ENCODE assay signal across 9 mouse cellular contexts in the genomic region with DNA sequence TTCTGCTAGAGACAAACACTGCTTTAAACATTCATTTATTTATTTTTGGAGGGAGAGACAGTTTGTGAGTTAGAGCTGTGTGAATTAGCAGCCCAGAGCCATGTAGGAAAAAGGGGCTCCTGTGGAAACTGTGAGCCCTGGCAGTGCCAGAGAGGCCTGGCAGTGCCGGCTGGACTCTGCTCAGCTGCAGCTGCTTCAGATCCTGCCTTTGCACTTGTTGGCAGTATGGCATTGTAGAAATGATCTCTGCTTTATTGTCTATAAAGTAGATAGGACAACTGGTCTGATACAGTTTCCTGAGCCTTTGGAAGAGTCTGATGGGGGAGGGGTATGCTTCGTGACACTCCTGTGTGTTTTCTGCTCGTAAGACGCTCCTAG.
A peak's percentile ranks its signal among the peaks of the same experiment; 100 is the strongest.
DNase-seq lines count a peak whose midpoint lies in the region; ATAC-seq and TF ChIP-seq lines count a peak whose summit lies in the region.
"Had no signal": no experiment of that assay in that cellular context is flagged by ENCODE, and none has a peak within 500 bp of the region (broad histone marks: within the 10 kb centered on the region; RNA-seq: fewer than 3 reads in every experiment).

No protein-coding gene starts in this region.

- no peak for DNase-seq in layer of hippocampus, adult 2 months (ENCODE audit: low spot score in 2 of 2)
- DNase-seq in layer of hippocampus, postnatal 36 days, result no peak
- no peak for DNase-seq in adrenal gland, adult 8-10 months
- DNase-seq in kidney, adult 18-20 months, result no peak
- DNase-seq: kidney, postnatal 14 days had no signal

- no peaks in the 10 kb centered on the region for H3K27me3 ChIP-seq in forebrain, embryonic 13.5 days
- no peaks in the 10 kb centered on the region for H3K27me3 ChIP-seq in forebrain, embryonic 12.5 days
- no peaks in the 10 kb centered on the region for H3K27me3 ChIP-seq in midbrain, embryonic 16.5 days (ENCODE audit: control insufficient read depth, insufficient read depth, low read depth, low read length)

- ATAC-seq in forebrain, embryonic 13.5 days, result no peak
- ATAC-seq in forebrain, embryonic 12.5 days (ENCODE audit: low FRiP score), result no peak
- ATAC-seq in common myeloid progenitor, adult 5-6 weeks (replicated peaks; ENCODE audit: low read depth, poor library complexity, severe bottlenecking), result 0 out of 2 replicates have a peak, but pooled peaks have one; percentile 27
- ATAC-seq in midbrain, embryonic 16.5 days, result no peak

- H3K9ac ChIP-seq in forebrain, embryonic 13.5 days, result peak overlapping the region; percentile 27
- H3K9ac ChIP-seq in forebrain, embryonic 12.5 days, result no peak overlapping the region
- no peak overlapping the region for H3K9ac ChIP-seq in midbrain, embryonic 16.5 days (ENCODE audit: low read depth, low read length)

- no peak for TF ChIP-seq CTCF in layer of hippocampus, adult 2 months (conservative IDR thresholded peaks at IDR 0.05)

- no peak overlapping the region for H3K4me2 ChIP-seq in forebrain, embryonic 13.5 days
- H3K4me2 ChIP-seq in forebrain, embryonic 12.5 days, result no peak overlapping the region
- no peak overlapping the region for H3K4me2 ChIP-seq in midbrain, embryonic 16.5 days (ENCODE audit: low read length)

- 66% methylated on average over 4 of the region's 4 CpGs for WGBS in forebrain, embryonic 13.5 days
- WGBS in forebrain, embryonic 12.5 days, result 83% methylated on average over 4 of the region's 4 CpGs
- 60% methylated on average over 4 of the region's 4 CpGs for WGBS in midbrain, embryonic 16.5 days

- H3K27ac ChIP-seq in forebrain, embryonic 13.5 days, result no peak overlapping the region
- no peak overlapping the region for H3K27ac ChIP-seq in forebrain, embryonic 12.5 days
- peak overlapping the region; percentile 59; the same call in 1 of the 2 replicates for H3K27ac ChIP-seq in layer of hippocampus, adult 2 months
- H3K27ac ChIP-seq in midbrain, embryonic 16.5 days (ENCODE audit: low read length), result 0 out of 2 replicates have a peak overlapping the region, but pooled peaks have one; percentile 10

- no peak overlapping the region for H3K4me3 ChIP-seq in forebrain, embryonic 13.5 days
- no peak overlapping the region for H3K4me3 ChIP-seq in forebrain, embryonic 12.5 days (replicated peaks)
- H3K4me3 ChIP-seq in layer of hippocampus, adult 2 months, result no peak overlapping the region
- H3K4me3 ChIP-seq in midbrain, embryonic 16.5 days (ENCODE audit: low read depth, low read length), result no peak overlapping the region

- peaks cover 15% of the 10 kb centered on the region for H3K36me3 ChIP-seq in forebrain, embryonic 13.5 days (ENCODE audit: poor library complexity, severe bottlenecking)
- peaks cover 10% of the 10 kb centered on the region for H3K36me3 ChIP-seq in forebrain, embryonic 12.5 days (replicated peaks)
- H3K36me3 ChIP-seq in midbrain, embryonic 16.5 days (ENCODE audit: control insufficient read depth, insufficient read depth, low read length), result no peaks in the 10 kb centered on the region

- peaks cover 69% of the 10 kb centered on the region for H3K4me1 ChIP-seq in forebrain, embryonic 13.5 days
- H3K4me1 ChIP-seq in forebrain, embryonic 12.5 days, result peaks cover 63% of the 10 kb centered on the region
- H3K4me1 ChIP-seq in midbrain, embryonic 16.5 days (ENCODE audit: control insufficient read depth, insufficient read depth, low read length), result peaks cover 40% of the 10 kb centered on the region

- H3K9me3 ChIP-seq in forebrain, embryonic 13.5 days (replicated peaks), result no peaks in the 10 kb centered on the region
- H3K9me3 ChIP-seq in forebrain, embryonic 12.5 days, result no peaks in the 10 kb centered on the region
- no peaks in the 10 kb centered on the region for H3K9me3 ChIP-seq in midbrain, embryonic 16.5 days (replicated peaks; ENCODE audit: control insufficient read depth, low read length, poor library complexity, severe bottlenecking)

Comparison
In these comparisons a context has a peak if more than half of its experiments do, and no peak if none do; other contexts are left out.
1. H3K27ac ChIP-seq: peak in layer of hippocampus, adult 2 months (single experiment) and midbrain, embryonic 16.5 days (single experiment); none in forebrain, embryonic 13.5 days (single experiment) and forebrain, embryonic 12.5 days (single experiment).